Mouse (Mus musculus): ENCODE measurements at regions not wholly inside any gene's neighbourhood (a gene's known extent, or its start where the extent isn't known, plus 50 kb on each side); places are given as distances from the start of the nearest gene placed in this dataset.

DNA sequence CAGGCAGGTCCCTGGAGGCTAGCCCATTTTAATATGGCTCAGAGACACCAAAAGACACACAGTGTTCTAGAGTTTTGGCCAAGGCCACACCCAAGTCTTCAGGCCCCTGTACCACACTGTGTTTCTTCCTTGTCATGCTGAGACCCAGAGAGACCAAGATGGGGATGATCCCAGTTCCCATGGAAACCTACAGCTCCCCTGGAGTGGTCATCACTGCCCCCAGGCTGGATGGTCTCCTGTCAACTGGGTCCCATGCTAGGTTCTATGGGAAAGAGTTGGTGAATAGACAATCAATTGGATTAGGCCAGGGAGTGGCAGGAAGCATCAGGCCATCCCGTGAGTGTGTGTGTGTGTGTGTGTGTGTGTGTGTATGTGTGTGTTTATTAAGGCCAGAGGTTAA lies 80.5 kb upstream of the Tle3 start:
- no peak for DNase-seq (ENCODE audit: low spot score)

DNA sequence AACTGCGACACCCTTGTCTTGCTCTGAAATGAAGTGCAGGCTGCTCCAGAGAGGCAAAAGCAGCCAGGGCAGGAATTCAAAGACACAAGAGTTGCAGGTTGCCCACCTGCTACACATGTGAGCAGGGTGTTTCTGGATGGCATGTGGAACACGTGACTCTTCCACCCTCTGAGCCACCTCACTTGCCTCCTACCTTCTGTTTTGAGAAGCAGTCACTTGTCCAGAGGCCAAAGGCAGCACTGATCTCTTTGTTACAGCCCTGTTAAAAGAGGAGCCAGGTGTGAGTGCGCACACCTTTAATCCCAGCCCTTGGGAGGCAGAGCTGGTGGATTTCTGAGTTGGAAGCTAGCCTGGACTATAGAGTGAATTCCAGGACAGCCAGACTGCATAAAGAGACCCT lies 79.7 kb upstream of the Tle3 start:
- no peak for DNase-seq (ENCODE audit: low spot score)

DNA sequence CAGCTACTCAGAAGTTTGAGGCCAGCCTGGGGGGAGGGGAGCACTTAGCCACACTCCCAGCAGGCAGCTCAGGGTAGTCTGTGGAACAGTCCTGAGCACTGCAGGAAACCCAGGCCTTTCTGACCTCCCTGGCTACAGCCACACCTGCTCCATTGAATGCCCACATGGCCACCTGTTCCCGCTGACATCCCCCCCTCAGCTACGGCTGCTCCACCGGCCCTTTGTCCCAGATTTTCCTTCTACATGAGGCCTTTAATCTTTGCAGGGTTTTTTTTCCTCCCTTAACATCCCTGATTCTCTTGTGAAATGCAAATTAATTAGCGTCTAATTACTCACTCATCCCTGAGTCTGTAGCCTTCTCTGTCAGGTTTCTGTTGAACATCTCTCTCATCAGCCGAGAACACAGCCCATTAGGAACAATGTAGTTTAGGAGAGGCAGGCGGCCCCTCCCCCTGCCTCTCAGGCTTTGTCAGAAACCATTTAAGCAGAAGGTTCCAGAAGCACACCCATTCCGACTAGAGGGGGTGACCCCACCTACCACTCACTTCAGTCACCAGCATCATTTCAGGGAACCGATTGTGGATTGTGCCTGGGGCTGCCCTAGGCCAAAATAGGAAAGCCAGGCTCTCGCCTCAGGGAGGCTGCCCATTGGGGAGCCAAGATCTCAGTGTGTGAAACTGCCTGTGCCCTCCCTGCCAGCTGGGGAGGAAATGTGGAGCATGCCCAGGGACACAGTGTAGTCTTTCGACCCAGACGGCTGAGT lies 78.8 kb upstream of the Tle3 start:
- DNase-seq (ENCODE audit: low spot score), result no peak

DNA sequence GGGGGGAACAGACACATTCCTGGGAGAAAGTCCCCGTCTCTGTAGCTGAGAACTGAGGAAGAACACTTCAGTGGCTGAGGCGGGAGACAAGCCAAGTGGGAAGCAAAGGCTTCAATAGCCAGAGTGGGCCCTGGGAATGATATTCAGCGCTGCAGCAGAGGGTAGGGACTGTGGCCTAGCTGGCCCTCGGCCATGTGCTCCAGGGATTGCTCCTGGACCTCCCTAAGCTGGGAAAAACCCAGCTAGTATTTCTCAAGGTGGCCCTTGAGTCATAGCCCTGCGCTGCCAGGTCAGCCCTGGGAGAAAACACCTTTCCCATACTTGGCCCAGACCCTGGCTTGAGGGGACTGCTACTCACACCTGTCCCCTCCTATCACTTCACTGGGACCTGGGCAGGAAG lies 77.2 kb upstream of the Tle3 start:
- DNase-seq (ENCODE audit: low spot score), result no peak

DNA sequence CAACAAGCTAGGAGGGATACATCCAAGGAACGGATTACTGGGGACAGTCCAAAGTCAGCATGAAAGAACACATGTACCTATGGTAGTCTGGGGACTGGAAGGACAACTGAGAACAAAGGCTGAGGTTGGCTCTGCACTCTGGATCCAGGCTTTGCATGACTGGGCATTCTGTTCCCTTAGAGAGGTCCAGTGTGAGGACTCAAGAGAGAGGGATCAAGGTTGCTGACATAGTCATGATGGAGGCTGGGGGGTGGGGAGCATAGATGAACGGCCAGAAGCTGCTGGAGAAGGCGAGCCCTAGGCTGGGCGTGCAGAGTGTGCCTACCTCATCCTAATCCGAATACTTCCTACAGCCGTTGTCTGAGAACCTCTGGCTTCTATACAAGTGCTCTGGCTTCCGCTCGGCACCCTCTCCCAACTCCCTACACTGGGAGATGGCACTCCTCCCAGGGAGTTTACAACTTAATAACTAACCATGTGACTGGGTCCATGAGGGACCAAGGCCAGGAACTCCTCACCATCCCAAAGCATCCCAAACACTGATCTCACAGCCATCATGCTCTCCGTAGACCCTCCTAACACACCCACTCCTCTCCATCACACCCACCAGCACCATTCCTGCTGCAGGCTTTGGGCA lies 75.7 kb upstream of the Tle3 start:
- no peak for DNase-seq (ENCODE audit: low spot score)

DNA sequence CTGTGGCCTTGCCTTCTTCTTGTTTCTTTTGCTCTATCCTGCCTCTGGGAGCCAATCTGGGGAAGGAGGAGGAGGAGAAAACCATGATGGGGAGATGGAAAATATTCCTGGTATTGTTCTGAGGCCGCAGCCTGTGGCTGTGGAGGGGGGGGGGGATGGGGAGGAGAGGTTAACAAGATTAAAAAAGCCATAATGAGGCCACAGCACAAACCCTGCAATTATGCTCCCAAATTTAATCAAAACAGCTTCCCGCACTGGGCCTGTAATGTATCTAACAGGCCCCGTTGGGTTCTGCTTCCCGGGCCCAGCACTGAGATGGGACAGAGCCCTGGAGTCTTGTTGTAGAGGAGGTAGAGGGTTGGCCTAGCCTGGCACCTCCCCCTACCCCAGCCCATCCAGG lies 74.8 kb upstream of the Tle3 start:
- no peak for DNase-seq (ENCODE audit: low spot score)

DNA sequence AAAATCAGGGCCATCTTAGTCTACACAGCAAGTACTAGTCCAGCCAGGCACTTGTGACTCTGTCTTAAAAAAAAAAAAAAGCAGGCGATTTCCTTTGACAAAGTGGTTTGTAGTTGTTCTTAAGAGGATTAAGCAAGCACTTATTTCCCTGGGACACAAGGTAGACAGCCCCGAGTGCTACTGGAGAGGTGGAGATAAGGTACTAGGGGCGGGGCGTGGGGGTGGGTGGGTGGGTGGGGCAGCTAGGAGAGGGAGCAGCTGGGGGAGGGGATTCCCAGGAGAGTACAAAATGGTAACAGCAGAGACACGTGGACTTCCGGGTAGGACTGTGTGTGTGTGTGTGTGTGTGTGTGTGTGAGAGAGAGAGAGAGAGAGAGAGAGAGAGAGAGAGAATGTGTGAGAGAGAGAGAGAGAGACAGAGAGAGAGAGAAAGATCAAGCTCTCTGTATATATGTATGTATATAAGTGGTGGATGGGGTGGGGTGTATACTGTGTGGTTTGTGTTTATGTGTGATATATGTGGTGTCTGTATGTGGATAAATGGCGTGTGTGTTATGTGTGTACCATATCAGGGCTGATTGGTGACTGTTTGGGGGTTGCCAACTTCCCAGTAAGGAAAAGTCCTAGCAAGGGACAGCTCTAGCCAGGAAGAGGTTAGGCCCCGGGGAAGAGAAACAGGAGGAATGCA lies 72.1 kb upstream of the Tle3 start:
- no peak for DNase-seq (ENCODE audit: low spot score)

DNA sequence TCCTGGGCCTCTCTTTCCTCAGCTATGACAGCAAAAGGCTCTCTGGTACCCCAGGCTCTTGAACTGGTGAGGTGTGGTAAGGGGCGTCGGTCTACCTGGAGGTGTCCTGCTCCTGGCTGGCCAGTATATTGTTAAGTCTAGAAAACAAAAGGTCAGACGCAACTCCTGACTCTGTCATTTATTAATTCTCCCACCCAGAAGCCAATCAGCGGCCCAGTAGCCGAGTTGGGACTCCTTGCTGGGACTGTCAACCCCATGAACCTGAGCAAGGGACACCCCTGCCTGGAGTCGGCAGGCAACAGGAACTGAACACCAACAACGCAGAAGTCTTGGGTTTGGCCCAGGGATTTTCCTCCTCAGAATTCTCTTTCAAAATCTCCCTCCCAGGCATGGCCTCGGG lies 71.1 kb upstream of the Tle3 start:
- DNase-seq (ENCODE audit: low spot score), result no peak

DNA sequence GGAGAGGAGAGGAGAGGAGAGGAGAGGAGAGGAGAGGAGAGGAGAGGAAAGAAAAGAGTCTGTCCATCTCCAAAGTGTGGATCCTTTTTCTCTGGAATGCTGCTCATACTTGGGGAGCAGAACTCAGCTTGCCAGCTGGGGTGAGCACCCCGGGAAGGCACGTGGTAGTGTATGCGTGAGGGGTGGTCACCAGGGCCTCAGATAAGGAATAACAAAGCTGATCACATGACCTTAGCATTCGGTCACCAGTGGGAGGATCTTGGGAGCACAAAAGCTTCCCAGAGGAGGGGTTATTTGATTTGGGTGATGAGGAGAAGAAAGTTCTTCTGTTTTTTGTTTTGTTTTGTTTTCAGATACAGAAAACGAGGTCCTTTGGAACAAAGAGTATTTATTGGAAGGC lies 69.4 kb upstream of the Tle3 start:
- DNase-seq (ENCODE audit: low spot score), result no peak

DNA sequence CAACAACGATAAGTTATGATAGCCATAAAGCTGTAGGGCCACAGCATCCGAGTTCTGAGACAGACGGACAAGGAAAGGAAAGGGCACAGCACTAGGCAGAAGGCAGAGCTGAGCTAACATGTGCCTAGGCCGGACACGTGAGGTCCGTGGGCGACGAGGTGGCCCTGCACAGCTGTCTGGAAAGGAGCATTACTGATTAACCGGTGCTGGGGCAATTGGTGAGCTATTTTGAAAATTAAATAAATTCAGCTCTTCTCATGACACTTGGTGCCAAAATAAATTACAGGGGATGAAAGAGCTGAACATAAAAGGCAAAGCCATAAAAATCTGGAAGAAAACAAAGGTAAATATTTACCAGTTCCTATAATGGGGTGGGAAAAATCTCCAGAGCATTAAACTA lies 65.9 kb upstream of the Tle3 start:
- no peak for DNase-seq (ENCODE audit: low spot score)

DNA sequence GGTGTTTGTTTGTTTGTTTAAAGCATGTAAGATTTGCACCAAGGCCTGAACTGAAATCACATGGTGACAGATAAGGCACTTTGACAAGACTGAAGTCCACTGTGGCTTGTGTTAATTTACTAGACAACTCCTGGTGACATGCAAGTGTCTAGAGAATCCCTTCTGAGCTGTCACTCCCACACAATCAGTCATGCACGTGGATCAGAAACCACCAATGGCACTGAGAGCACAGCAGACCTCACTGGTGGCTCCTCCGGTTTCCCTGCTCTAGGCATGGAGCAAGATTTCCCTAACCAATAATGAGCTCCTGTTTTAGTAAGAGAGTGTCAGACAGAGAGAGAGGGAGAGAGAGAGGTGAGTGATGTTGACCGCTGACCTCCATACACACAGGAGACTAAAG lies 63.1 kb upstream of the Tle3 start:
- DNase-seq (ENCODE audit: low spot score), result no peak

DNA sequence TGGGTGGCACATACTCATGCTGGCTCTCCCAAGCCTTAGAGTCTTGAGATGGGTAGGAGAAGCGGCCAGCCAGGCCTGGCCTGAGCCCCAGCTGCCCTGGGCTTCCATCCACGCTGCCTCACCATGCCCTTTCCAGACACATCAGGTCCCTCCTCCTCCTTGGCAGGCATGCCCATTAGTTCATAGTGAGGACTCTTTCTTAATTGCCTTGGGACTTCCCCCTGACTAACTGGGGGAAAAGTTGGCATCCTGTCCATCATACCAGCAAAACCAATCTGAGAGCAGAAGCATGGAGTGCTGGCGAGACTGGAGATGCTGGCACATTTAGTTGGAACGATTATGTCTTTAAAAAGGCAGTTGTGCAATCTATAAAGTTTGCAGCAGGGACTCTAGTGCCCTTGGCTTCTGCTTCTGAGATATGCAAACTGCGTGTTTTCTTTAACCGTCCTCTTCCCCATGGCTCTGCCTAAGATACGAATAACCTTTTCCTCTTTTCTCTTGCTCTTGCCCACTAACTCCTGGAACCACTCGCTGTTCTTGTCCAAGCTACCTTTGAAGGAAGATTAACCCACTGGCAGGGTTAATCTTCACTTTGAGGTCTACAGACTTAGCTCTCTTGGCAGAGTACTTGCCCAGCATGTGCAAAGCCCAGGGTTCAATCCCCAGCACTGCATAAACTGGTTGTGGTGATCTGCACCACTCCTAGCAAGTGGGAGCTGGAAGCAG lies 62.2 kb upstream of the Tle3 start:
- DNase-seq (ENCODE audit: low spot score), result no peak

DNA sequence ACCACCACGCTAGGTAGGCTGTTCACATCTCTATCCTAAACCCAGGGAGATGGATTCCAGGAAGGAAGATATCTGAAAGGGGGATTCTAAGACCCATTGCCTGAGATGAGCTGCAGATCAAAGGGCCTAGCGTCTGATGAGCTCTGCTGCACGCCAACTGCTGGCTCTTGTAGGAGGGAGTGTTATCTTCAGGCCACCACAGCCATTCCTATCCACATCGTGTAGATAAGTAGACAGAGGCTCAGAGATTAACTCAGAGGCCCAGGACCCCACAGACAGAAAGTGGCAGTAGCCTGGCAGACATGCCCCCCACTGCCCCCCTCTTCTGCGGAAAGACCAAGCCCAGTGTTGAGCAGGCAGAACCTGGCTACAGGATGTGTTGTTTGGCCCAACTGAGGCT lies 61.6 kb upstream of the Tle3 start:
- DNase-seq (ENCODE audit: low spot score), result no peak

DNA sequence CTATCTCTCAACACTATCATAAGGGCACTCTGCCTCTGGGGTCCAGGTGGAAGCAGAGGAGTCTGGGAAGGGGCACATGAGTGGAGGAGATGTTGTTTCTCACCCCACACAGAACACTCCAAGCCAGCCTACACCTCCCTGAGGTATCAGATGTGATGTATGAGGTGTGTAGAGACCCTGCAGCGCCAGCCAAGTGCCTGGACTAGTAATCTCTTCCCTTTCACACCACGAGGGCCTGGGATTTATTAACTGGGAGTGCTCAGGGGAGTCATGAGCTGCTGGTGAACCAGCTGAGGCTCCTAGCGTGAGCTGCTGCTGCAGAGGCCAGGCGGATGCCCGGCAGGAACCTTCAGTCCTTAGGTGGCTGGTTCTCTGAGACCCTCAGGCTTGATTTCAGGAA lies 60.6 kb upstream of the Tle3 start:
- DNase-seq (ENCODE audit: low spot score), result no peak

DNA sequence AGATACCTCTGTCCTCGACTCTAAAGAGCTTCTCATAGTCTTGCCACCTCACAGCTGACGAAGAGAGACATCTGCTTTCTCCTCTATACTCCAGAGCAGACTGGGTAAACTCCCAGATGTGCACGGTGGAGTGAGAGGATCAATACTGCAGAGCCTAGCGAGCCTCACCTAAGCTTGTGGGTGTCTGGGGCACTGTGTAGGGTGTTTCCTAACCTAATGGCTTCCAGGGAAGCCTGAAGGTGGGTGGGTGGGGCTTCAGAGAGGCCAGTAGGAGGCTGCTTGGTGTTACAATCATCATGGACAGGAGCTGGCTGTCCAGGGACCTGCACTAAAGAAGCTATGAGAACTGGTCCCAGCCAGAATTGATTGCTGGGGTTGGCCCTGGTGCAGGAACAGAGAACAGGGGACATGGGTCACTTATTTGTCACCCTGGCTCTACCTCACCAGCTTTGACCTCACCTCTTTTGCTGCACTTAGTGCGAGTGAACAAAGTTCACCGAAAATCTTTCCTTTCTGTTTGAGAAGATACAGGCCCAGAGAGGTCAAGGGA lies 57.5 kb upstream of the Tle3 start:
- no peak for DNase-seq (ENCODE audit: low spot score)

DNA sequence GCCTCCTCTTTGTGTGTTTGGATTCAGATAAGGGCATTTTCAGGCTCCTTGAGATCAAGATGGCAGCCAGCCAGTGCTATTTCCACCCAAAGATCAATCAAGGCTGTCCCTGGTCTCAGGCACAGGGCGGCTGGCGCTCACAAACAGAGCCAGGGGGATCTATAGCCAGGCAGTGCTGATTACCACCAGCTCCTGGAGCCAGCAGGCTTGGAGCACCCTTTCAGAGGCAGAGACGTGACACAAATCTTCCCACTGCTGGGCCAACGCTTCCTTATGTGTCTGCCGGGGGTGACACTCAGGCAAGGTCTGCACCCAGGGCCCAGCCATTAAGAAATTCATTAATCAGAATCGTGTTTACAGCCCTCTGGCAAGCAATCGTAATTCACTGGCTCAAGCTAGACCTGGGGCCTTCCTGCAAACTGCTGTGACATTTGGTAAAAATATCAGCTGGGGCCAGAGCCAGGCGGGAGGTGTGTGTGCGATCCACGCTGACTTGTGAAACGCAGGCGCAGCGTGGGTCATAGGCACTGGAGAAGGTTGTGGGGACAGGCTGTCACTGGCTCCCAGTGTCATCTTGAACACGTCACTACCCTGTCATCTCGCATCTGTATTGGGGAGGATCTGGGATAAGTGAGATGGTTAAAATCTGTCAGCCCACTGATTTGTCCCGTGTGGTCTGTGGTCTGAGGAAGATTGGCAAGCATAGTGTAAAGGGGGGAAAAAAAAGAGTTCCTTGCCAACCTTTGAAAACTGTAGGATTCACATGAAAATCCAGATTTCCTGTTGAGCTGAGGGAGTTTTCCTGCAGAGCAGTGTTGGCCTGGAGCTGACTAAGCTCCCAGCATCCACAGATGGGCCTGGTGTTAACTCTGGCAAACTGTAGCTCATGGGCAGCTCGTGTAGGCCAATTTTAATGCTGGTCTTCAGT lies 56.5 kb upstream of the Tle3 start:
- no peak for DNase-seq (ENCODE audit: low spot score)

DNA sequence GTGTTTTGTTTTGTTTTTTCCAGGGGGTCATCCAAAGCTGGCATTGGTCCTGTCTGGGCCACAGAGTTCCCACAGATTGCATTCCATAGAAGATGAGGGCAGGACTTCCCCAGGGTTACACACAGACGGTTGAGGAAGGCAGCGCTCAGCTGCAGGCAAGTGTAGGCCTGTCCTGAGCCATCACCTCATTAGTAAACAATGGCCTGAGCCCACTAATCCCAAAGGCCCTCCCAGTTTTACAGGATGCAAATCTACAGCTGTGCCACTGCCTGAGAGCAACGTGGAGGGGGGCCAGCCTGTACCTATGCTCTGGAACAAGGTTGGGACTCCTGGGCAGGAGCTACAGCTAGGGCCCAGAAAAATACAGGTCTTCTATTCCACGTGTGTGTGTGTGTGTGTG lies 55.7 kb upstream of the Tle3 start:
- DNase-seq (ENCODE audit: low spot score), result no peak

DNA sequence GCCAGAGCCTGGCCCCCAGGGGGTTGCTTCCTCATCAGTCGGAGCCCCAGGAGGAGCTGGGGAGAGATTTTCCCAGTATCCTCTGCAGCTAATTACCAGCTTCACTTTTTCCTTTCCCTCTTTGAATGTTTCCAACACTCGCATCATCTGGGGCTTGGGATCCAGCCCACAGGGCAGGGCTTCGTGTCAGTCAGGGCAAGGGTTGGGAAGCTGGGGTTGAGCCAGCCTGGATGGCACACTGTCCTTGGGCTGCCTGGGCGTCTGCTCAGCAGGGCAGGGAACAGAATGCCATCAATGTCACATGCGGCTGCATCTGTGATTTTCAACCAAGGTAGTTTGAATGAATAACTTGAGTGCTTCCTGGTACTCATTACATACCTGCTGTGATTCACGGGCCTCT lies 52.4 kb upstream of the Tle3 start:
- no peak for DNase-seq (ENCODE audit: low spot score)

DNA sequence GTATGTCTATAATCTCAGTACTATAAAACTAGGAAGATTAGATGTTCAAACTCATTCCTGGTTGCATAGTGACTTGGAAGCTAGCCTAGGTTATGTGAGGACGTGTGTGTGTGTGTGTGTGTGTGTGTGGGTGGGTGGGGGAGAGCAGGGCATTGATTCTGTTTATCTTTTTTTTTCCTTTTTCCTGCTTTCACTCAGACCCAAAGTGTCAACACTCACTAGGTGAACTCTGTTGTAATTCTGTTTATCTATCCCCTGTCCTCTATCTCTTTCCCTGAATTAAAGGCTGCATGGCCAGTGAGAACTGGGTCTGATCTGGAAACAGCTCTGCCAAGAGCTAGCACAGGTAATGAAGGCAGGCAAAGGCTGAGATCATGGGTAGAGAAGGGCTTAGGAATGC lies 50.9 kb upstream of the Tle3 start:
- no peak for DNase-seq (ENCODE audit: low spot score)

DNA sequence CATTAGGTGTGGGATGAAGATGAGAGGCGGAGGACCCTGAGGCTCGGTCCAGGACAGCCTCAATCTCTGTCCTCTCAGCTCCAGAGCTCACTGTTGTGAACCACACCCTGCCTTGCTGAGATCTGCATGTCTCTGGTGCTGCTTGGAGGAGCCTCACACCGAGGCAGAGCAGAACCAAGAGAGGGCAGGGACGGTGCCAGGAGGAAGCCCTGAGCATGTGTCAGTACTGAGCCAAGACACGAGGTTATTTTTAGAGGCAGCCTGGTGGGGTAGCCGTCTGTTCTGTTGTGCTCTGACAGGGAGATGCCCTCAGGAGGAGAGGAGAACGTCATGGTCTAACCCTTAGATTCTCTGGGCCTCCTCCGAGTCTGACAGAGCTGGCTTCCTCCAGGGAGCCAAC lies 50.3 kb upstream of the Tle3 start:
- DNase-seq (ENCODE audit: low spot score), result no peak

DNA sequence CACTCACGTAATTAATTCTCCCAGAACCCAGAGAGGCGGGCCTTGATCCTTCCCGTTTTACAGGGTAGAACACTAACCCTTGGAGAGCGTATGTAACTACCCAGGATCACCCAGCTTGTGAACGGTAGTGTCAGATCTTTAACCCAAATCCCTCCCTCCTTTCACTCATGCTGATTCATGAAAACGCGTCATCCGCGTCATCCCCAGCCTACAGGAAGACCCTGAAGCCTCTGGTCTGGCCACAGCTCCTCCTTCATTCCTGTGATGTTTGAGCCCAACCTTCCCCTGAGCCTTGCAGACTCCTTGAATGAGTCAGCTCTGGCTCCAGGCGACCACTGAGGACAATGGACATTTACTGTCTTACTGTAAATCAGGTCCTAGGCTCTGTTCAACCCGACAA lies 49.8 kb upstream of the Tle3 start:
- DNase-seq (ENCODE audit: low spot score), result no peak
